Mouse (Mus musculus): Measurements from ENCODE around the gene Ifna12. TPM values are rescaled to one million over a fixed set of nuclear protein-coding genes. Genes with fewer than 3 reads are reported as not detected.
"Not testable (repeated sequence)": the region's sequence is repeated elsewhere in the genome, so short reads cannot be mapped to it uniquely, and the experiment has no call there.

The Ifna12 gene
- total RNA-seq (2021) = not detected
- long read RNA-seq, experiment 1 = 0 reads
- long read RNA-seq, experiment 2 = 0 reads

GRCm38 (mm10) chr4:88603276-88603675 lies at the start of gene Ifna12:
TSS of gene Ifna12 (minus strand) at chr4:88603376.
- no peak for DNase-seq

GRCm38 (mm10) chr4:88644359-88644758 lies 41.2 kb upstream of the Ifna12 start, which contains the start of gene Ifna13:
TSS of gene Ifna13 (minus strand) at chr4:88644459.
- no peak for DNase-seq

- DNase-seq = no peak
Measured at GRCm38 (mm10) chr4:88642526-88642925, 39.4 kb upstream of the Ifna12 start.

DNA sequence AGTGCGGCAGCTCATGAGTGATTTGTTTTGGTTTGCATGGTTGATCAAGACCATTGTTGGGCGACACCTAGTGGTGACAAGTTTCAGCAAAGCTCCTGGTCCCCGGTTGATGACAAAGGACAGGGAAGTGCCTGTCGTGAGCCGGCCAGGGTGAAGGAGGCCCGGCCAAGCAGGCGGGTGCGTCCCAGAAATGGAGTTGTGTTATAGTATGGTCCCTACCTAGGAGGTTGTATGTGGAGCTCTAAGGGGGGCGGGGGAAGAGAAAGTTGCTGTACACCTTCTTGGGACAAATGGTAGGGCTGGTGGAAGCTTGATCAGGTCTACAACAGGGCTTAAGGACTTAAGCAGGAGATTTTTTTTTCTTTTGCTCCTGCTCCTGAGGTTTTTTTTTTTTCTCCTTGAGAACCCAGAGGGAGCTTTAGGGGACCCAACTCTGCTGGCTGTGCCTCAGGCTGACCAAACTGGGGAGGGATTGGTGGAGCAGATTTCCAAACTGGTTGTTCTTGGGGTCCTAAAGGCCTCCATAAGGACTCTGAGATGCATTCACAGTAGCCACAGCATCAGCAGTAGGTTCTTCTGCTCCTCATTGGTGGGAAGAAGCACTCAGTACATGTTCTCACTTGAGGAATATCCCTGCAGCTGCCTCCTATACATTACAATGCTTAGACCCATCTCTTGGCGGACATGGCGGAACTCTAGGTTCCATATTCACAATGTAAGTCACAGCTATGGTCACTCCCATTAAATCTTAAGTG lies 38.1 kb upstream of the Ifna12 start:
- DNase-seq = peak; percentile 97

DNA sequence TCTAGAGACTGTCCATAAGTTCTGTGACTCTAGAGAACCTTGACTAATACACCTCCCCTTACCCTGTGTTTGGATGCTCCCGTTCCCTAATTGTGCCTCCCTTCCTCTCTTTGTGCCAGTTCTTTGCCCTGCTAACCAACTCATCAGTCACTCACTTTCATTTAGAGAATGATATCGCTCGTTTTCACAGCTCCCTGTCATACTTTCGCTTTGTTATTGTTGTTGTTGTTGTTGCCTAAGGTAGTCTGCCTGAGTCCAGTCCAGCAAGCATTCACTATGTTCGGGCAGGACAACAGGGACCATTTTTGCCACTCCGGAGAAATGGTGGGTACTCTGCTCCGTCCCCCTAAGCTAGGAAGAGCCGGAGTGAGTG lies 37.5 kb upstream of the Ifna12 start:
- DNase-seq = no peak

- no peak for DNase-seq
Measured at GRCm38 (mm10) chr4:88634311-88634710, 31.1 kb upstream of the Ifna12 start, which contains the start of gene C87499. TSS of gene C87499 (minus strand) at chr4:88634411.

DNA sequence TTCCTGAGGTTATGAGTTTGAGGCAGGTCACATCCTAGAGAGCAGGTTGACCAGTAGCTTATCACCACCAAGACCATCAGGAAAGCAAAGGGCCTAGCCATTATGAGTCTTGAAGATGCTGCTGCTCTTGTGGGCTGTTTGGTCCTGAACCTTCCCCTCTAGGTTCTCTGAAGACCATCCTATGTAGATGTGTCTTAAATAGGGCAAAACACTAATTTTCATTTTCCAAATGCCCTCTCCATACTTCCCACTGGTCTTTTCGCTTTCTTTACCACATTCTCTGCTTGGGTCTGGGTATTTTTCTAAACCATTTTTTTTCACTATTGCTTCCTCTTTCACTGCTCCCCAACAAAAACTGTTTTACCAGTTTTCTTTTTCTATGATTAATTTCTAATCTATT lies 10.9 kb downstream of the Ifna12 start, which contains the start of gene Ifna9:
TSS of gene Ifna9 (minus strand) at position 101 of the 400 bp plus-strand sequence.
- no peak for DNase-seq

DNA sequence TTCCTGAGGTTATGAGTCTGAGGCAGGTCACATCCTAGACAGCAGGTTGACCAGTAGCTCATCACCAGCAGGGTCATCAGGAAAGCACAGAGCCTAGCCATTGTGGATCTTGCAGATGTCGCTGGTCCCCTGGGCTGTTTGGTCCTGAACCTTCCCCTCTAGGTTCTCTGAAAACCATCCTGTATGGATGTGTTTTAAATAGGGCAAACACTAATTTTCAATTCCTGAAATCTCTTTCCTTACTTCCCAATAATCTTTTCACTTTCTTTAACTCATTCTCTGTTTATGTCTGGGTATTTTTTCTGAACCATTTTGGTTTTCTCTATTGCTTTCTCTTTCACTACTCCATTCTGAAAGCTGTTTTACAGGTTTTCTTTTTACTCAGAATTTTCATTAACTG lies 31.5 kb downstream of the Ifna12 start, which contains the start of gene Ifna14:
TSS of gene Ifna14 (minus strand) at position 101 of the 400 bp plus-strand sequence.
- DNase-seq = no peak

- no peak for DNase-seq
Measured at GRCm38 (mm10) chr4:88561791-88562190, 41.4 kb downstream of the Ifna12 start.

DNA sequence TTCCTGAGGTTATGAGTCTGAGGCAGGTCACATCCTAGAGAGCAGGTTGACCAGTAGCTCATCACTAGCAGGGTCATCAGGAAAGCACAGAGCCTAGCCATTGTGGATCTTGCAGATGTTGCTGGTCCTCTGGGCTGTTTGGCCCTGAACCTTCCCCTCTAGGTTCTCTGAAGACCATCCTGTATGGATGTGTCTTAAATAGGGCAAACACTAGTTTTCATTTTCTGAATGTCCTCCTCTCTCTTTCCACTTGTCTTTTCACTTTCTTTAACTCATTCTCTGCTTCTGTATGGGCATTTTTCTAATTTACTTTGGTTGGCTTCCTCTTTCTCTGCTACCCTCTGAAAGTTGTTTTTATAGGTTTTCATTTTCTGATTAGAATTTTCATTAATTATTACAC lies 45.0 kb downstream of the Ifna12 start, which contains the start of gene Ifna15:
TSS of gene Ifna15 (minus strand) at position 101 of the 400 bp plus-strand sequence.
- not testable (repeated sequence) for DNase-seq

Other genes starting within 250 kb of the Ifna12 start
- gene Hacd4, start 164.4 kb downstream of the Ifna12 start, total RNA-seq (2021) = 1 to 10 TPM; 2.4 to 2.8 TPM
- not detected for gene Ifnb1, start 80.6 kb downstream of the Ifna12 start, total RNA-seq (2021)
- gene Ifna15, start 45.1 kb downstream of the Ifna12 start, total RNA-seq (2021) = not detected
- gene Ifna14, start 31.6 kb downstream of the Ifna12 start, total RNA-seq (2021) = not detected
- gene Ifna9, start 11.0 kb downstream of the Ifna12 start, total RNA-seq (2021) = not detected
- not detected for gene C87499, start 31.0 kb upstream of the Ifna12 start, total RNA-seq (2021)
- gene Ifna13, start 41.1 kb upstream of the Ifna12 start, total RNA-seq (2021) = not detected
- gene Ifna16, start 73.5 kb upstream of the Ifna12 start, total RNA-seq (2021) = not detected
- gene Ifna2, start 80.5 kb upstream of the Ifna12 start, total RNA-seq (2021) = not detected
- not detected for gene Ifnab, start 88.0 kb upstream of the Ifna12 start, total RNA-seq (2021)
- gene Gm26566, start 118.4 kb upstream of the Ifna12 start, total RNA-seq (2021) = under 1 TPM; 0.31 to 0.34 TPM
- 10 to 100 TPM; 57.1 to 66.3 TPM for gene Klhl9, start 119.1 kb upstream of the Ifna12 start, total RNA-seq (2021)
- gene Gm13271, start 151.5 kb upstream of the Ifna12 start, total RNA-seq (2021) = not detected
- not detected for gene Gm13283, start 156.7 kb upstream of the Ifna12 start, total RNA-seq (2021)
- not detected for gene Gm13290, start 170.5 kb upstream of the Ifna12 start, total RNA-seq (2021)
- gene Gm13289, start 173.5 kb upstream of the Ifna12 start, total RNA-seq (2021) = not detected
- gene Gm13272, start 176.5 kb upstream of the Ifna12 start, total RNA-seq (2021) = not detected
- not detected for gene Ifnz, start 178.8 kb upstream of the Ifna12 start, total RNA-seq (2021)
- gene Gm13276, start 182.3 kb upstream of the Ifna12 start, total RNA-seq (2021) = not detected
- not detected for gene Gm13277, start 185.3 kb upstream of the Ifna12 start, total RNA-seq (2021)
- gene Gm13278, start 188.2 kb upstream of the Ifna12 start, total RNA-seq (2021) = not detected
- gene Gm13275, start 191.1 kb upstream of the Ifna12 start, total RNA-seq (2021) = not detected
- not detected for gene Gm13279, start 194.0 kb upstream of the Ifna12 start, total RNA-seq (2021)
- gene Gm13285, start 196.3 kb upstream of the Ifna12 start, total RNA-seq (2021) = under 1 TPM in 1 of 2 experiments, not detected in 1; 0.21 TPM
- not detected for gene Gm13287, start 199.9 kb upstream of the Ifna12 start, total RNA-seq (2021)
- not detected for gene Gm13288, start 202.2 kb upstream of the Ifna12 start, total RNA-seq (2021)
- not detected for gene Ifna7, start 212.9 kb upstream of the Ifna12 start, total RNA-seq (2021)
- gene Ifna11, start 216.6 kb upstream of the Ifna12 start, total RNA-seq (2021) = not detected
- not detected for gene Ifna6, start 224.0 kb upstream of the Ifna12 start, total RNA-seq (2021)
- gene Ifna5, start 232.1 kb upstream of the Ifna12 start, total RNA-seq (2021) = not detected
- not detected for gene Ifna4, start 238.5 kb upstream of the Ifna12 start, total RNA-seq (2021)
- not detected for gene Ifna1, start 246.7 kb upstream of the Ifna12 start, total RNA-seq (2021)

Data from gastrocnemius, postnatal 10 days (tissue).